Mouse (Mus musculus) thymus, postnatal 4 days (tissue): ENCODE measurements around the gene Ap5m1.

Source experiments
- DNase-seq: peaks from one replicate; pipeline ENCODE4 v3.0.0; 2021

Ap5m1 gene

GRCm38 (mm10) chr14:49127162-49127779, 61.4 kb downstream of the Ap5m1 start:
- DNase-seq: no peak

DNA sequence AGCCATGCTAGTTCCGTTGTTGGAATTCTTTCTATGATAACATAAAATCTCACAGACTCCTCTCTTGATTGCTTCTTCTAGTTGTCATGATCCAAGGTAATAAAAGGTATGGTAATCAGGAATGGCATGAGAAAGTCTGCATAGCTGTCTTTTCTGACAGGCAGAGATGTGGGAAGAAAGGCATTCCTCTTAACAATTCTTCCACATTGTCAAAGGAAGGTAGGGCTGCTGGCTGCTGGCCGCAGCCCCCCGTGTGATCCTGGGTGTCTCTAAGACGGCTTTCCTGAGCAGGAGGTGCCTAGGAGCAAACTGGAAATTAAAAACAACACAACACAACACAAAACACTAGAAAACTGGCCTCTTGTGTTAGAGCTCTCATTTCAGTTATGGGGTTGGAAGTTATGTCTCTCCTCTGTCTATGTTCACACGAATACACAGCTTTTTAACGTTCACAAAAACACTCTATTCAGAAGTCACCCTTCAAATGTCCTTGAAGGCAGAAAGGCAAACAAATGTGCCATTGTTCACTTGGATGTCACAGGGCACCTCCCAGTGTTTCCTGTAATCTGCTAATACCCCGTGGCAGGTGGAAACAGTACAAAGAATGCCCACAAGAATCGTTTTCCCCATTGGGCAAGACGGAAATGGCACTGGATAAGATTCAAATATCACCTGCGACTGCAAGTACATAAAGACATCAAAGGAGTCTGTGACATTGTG, 62.8 kb downstream of the Ap5m1 start:
- DNase-seq: no peak

DNA sequence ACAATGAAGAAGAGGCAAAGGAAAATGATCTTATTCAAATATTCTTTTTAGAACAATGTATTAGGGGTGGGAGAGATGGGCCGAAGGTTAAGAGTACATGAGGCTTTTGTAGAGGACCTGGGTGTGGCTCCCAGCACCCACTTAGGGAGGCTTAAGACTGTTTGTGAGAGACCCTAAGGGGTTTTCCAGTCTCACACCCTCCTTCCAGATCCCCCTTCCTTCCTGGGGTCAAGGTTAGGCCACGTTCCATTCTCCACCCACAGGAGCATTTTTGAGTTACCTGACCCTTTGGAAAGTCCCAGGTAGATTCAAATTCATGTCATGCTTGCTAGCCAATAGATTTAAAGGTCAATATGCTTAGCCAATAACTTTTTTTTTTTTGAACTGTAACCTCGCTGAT, 66.5 kb downstream of the Ap5m1 start:
- no peak for DNase-seq

DNA sequence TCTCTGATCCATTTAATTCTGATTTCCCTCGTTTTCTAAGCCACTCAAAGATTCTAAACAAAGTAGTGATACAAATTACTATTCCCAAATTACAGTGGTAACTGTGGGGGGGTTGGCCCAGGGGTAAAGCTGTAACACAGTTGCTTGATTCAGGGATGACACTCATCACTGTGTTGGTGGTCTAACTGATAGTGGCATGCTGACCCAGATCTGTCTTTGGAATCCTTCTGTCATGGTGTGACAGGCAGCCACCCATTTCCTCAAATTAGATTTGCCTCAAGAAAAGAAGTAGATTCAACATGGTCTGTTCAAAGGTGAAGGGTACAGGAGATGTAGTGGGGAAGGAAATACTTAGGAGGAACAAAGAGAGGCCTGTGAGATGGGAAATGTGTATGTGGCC, 72.3 kb downstream of the Ap5m1 start:
- DNase-seq: no peak

GRCm38 (mm10) chr14:49140756-49141155, 74.9 kb downstream of the Ap5m1 start:
- DNase-seq: no peak
